Mouse (Mus musculus): ENCODE results near the gene Fzd4.

Fzd4 gene

DNA sequence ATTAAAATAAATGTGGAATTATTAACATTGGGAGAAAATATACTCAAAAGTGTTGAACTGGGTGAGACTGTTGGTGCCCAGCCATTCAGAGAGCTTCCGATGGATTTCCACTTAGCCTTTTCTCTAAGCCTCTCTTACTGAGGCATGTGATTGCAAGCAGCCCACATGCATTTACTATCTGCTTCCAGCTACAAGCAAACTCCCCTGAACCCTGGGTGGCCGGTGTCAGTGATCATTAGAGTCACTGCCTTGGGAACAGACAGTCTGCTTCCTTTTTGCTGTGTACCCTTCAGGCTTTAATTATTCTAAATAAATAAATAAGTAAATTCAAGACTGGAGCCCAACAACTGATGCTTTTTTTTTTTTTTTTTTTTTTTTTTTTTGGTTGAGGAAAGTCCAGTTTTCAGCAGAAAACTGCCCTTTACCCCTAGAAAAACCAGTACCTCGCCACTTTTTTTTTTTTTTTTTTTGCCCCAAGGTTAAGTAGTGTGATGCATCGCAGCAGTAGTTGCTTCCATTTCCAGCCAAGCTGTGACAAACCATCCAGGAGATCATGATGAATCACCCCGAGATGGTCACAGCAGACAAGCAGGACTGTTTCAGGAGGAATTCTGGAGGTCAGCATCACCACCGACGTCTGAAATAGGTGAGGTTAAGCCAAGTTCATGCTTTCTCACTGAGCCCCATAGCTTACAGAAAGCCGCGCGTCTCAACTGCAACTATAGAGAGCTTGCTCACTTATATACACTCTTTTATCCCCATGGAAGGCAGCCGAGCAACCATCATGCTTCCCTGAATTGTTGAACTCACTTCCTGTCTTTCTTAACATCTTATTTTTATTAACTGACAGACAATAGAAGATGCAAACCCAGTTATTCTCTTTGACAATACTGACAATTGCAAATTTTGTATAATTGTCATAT, 21.9 kb downstream of the Fzd4 start:
- in situ Hi-C loops (cut with MboI, MseI) = no loop called here

- in situ Hi-C loops (cut with MboI, MseI) = no loop called here
Measured at GRCm38 (mm10) chr7:89427101-89427500, 22.9 kb downstream of the Fzd4 start.

DNA sequence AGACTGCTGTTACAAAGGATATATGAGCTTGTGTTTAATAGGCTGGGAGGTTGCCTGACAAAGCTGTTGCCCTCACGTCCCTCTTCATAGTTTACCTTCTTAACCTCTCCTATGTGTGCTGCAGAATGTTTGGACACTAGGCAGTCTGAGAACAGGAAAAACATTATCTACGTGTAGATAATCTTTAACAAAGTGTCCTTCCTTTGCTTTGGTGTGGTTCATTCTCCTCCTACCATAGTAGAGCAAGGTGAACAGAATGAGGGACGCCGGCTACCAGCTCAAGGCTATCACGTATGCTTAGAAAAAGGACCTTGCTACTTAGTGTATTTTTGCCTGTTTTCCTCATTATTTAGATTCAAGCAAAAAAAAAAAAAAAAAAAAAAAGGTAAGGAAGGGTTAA, 24.6 kb downstream of the Fzd4 start:
- in situ Hi-C loops (cut with MboI, MseI) = no loop called here

DNA sequence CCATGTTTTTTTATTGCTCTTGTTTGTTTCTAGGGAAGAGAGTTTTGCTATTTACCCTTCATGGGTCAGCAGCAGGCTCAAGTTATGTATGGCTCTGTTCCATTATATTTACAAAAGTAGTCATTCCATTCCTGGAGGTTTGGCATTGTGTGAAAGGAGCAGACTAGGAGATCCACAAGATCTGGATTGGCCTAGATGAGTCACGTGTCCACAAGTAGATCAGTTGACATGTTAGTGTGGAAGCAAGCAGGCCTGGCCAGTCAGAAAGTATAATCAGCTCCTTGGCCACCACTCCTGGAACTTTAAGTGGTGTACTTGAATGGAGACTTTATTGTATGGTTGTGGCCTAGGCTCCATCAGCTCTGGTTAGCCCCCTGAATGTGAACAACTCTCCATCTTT, 25.2 kb downstream of the Fzd4 start:
- in situ Hi-C loops (cut with MboI, MseI) = no loop called here

DNA sequence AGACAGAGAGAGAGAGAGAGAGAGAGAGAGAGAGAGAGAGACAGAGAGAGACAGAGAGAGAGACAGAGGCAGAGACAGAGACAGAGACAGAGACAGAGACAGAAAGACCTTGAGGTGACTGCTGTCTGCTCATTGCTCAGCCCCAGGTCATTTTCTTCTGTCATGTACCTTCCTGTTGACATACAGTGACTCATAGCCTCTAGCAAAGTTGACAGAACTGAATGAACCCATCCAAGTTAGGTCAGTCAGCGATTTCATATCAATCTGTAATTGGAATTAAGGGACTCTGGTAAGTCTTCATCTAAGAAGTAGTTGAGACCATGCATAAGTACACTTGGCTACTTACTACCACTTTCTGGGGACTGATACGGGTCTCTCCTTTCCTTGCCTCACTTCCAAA, 27.0 kb downstream of the Fzd4 start:
- in situ Hi-C loops (cut with MboI, MseI) = no loop called here

DNA sequence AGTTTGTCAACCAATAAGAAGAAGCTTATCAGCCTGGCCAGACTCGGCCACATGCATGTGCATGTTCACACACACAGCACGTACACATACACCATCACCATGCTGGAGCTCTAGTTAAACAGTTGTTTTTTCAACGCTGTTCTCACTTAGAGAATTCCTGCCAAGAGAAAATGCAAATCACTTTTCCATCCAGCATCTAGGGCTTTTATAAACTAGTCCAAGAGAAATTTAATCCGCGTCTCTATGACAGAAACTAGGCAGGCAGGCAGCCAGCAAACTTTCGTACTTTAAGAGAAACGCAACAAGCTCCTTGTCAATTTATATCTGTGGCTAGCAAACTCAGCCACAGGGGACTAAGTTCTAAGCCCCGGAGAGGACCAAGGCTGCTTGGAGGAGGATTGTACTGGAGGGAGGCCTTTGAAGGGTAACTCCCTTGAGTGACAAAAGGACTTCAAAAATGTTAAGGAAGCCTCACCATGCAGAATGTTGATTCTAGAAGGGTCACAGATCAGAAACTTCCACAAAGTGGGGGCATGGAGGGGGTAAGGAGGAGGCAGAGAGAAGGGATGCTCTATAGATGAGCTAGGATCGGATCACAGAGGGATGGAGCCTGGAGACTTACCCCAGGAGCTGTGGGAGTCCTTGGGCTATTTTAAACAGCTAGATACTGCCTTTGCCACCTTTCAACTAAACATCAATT, 29.2 kb downstream of the Fzd4 start:
- in situ Hi-C loops (cut with MboI, MseI) = no loop called here

DNA sequence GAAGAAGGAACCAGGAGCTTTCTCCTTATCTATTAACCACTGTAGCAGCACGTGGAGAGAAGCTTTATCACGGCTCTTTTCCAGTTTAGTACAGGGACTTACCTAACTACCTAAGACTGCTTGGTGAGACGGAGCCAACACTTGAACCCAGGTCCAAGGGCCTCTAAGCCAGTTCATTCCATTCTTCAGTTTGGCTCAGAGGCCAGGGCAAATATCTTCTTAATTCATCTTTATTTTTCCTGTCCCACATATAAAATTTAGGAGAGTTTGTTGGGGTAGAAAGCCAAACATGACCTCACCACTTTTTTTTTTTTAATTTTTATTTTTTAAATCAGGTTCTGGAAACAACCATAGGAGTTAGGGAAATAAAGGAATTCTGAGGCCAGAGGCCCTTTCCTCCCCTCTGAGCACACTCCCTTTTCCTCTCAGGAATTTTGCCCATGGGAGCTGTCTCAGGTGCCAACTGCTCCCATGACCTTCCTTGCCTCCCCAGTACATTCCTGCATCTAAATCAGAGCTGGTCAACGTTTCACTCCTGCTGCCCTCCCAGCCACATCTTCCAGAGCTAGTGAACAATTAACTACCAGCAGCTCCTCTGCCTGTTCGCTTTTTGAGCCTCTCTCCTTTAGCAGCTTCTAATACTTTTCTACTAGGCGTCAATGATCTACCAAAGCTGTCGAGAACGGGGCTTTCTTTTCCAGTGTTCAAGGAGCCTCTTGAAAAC, 29.9 kb downstream of the Fzd4 start:
- in situ Hi-C loops (cut with MboI, MseI) = no loop called here

GRCm38 (mm10) chr7:89436404-89436803, 32.2 kb downstream of the Fzd4 start:
- in situ Hi-C loops (cut with MboI, MseI) = no loop called here

DNA sequence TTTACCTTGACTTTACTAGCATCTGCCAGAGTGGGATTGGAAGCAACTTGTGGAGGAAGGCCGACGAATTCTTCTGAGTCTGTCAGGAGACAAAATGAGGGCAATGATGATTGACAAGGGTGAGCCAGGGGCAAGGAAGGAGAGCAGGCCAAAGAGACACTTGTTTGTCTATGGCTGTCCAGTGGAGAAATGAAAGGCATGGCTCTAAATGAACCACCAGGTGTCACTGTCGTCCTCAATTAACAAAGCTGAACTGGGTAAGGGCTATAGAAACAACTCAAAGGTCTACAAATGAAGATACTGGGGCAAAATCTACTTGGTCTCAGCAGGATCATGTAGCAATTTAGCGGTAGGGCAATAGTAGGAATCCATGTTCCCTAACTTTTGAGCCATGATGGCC, 33.4 kb downstream of the Fzd4 start:
- in situ Hi-C loops (cut with MboI, MseI) = no loop called here

- in situ Hi-C loops (cut with MboI, MseI) = no loop called here
Measured at GRCm38 (mm10) chr7:89441291-89441690, 37.1 kb downstream of the Fzd4 start.

DNA sequence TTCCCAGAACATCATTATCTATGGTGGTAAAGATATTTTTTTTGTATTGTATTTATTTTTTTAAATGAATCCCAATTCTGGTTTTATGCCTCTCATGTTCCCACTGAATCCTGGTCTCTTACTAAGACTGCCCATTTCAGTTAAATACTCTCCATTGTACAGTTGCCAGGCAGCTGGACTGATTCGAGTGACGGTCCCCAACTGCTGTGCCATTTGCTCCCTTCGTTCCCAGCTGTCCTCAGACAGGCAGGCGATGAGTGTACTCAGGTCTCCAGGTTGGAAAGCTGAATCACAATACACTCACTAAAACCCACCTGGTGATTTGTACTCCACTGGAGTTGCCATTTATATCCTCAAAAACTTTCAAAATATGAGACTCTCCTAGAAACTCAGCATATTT, 38.1 kb downstream of the Fzd4 start:
- in situ Hi-C loops (cut with MboI, MseI) = no loop called here

GRCm38 (mm10) chr7:89445137-89445536, 41.0 kb downstream of the Fzd4 start:
- in situ Hi-C loops (cut with MboI, MseI) = no loop called here

DNA sequence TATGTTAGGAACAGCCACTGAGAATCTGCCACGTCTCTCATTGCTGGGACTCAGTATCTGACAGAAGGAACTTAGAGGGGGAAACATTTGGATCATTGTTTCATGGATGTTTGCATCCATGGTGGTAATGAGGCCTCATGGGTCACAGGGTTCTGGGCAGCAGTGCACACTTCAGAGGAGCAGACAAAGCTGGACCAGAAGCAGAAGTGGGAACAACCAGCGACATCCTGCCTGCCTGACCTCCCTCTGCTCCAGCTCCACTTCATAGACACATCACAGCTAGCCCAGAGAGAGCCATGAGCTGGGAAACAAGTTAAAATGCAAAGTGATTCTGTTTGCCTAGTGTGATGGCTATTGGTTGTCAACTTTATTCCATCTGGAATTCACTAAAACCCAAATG, 46.2 kb downstream of the Fzd4 start:
- in situ Hi-C loops (cut with MboI, MseI) = no loop called here

GRCm38 (mm10) chr7:89456380-89457076, 52.4 kb downstream of the Fzd4 start:
- in situ Hi-C loops (cut with MboI, MseI) = no loop called here

- in situ Hi-C loops (cut with MboI, MseI) = no loop called here
Measured at GRCm38 (mm10) chr7:89459691-89460090, 55.5 kb downstream of the Fzd4 start.

DNA sequence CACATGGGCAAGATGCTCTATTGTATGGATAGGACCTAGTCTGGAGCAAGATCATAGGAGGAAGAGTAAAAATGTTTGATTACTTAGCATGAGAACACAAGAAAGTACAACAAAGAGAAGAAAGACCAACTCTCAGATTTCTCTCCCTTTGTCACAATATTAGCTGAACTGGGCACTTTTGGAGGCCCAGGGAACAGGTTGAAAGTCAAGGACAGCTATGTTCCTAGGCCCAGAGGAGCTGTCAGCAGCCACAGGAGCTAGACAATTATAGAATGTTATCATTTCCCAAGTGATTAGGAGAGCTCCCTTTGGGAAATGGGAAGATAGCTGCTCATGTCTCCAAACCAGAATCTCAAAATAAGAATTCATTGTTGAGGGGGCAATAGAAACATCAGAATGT, 56.8 kb downstream of the Fzd4 start:
- in situ Hi-C loops (cut with MboI, MseI) = no loop called here

GRCm38 (mm10) chr7:89461351-89461750, 57.2 kb downstream of the Fzd4 start:
- in situ Hi-C loops (cut with MboI, MseI) = no loop called here

Measured in T-helper 2 cell (primary cell).